Mouse (Mus musculus) liver, embryonic 14.5 days (tissue): ENCODE results near the gene C1ra. TPM values are rescaled to one million over a fixed set of nuclear protein-coding genes. Genes with fewer than 3 reads are reported as not detected.

Source experiments
- ATAC-seq: fragments of 200-750 bp; cut with Nextera tagmentation; 2 replicates; pipeline ENCODE4 v1.8.0; 2017; ENCODE audit warnings: moderate number of reproducible peaks, mild to moderate bottlenecking, moderate library complexity; ENCODE audit not compliant: insufficient read depth
- DNase-seq, 3 experiments: peaks; one replicate each; pipeline ENCODE4 v3.0.0-alpha.2; 2012 to 2013; ENCODE audit warnings: low read depth in 3 of 3, low spot score in 3 of 3
- H3K27ac ChIP-seq: fragments of 300-500 bp; sonication (generic); 2 replicates; pipeline ENCODE4 v1.5.1; 2014; ENCODE audit warnings: moderate library complexity, mild to moderate bottlenecking, control low read depth, inconsistent platforms
- H3K27me3 ChIP-seq: fragments of 300-500 bp; sonication (generic); 2 replicates; pipeline ENCODE4 v1.6.1; 2014; ENCODE audit warnings: mild to moderate bottlenecking, low read length, moderate library complexity; ENCODE audit not compliant: control insufficient read depth, insufficient read depth
- H3K36me3 ChIP-seq: fragments of 300-500 bp; sonication (generic); replicated peaks from 2 replicates; pipeline ENCODE4 v1.6.1; 2014; ENCODE audit warnings: low read depth; ENCODE audit not compliant: control insufficient read depth, insufficient read depth
- H3K4me1 ChIP-seq, 2 experiments: fragments of 200-500 bp in 1 of 2; fragments of 300-500 bp in 1 of 2; sonication (generic) in 1 of 2; replicated peaks; 2 replicates each; pipeline ENCODE4 v1.6.1; 2012 to 2014; ENCODE audit warnings: antibody characterized with exemption in 1 of 2, inconsistent platforms in 1 of 2, low read length in 1 of 2; ENCODE audit not compliant: control insufficient read depth in 2 of 2, insufficient read depth in 2 of 2
- H3K4me2 ChIP-seq: fragments of 300-500 bp; sonication (generic); 2 replicates; pipeline ENCODE4 v1.6.1; 2014; ENCODE audit warnings: low read depth, mild to moderate bottlenecking, control low read depth, moderate library complexity
- H3K4me3 ChIP-seq, 2 experiments: fragments of 200-500 bp in 1 of 2; fragments of 300-500 bp in 1 of 2; sonication (generic) in 1 of 2; 2 replicates each; pipeline ENCODE4 v1.5.1; 2012 to 2014; ENCODE audit warnings: low read depth in 2 of 2, low read length in 2 of 2, mild to moderate bottlenecking in 2 of 2, control low read depth in 1 of 2, inconsistent platforms in 1 of 2, moderate library complexity in 1 of 2; ENCODE audit not compliant: insufficient read depth in 1 of 2
- H3K9ac ChIP-seq: fragments of 300-500 bp; sonication (generic); replicated peaks from 2 replicates; pipeline ENCODE4 v1.6.1; 2014; ENCODE audit warnings: mild to moderate bottlenecking, control low read depth, moderate library complexity
- H3K9me3 ChIP-seq: fragments of 300-500 bp; sonication (generic); 2 replicates; pipeline ENCODE4 v1.6.1; 2016; ENCODE audit warnings: low read length, mixed read lengths; ENCODE audit not compliant: control insufficient read depth
- CTCF ChIP-seq: IDR thresholded peaks from 2 replicates; pipeline ENCODE4 v1.5.1; 2016; ENCODE audit warnings: antibody characterized with exemption, low read depth, control low read depth
- EP300 ChIP-seq: IDR thresholded peaks from 2 replicates; pipeline ENCODE4 v1.6.1; 2016; ENCODE audit warnings: antibody characterized with exemption, low read depth
- whole genome bisulfite sequencing: fragments of 180-500 bp; shearing (Covaris S2); extraction: QIAGEN DNeasy Blood & Tissue Kit; methylation state at CpG from one replicate; pipeline ENCODE4 v1.1.7; 2014; ENCODE audit not compliant: insufficient replicate concordance; 5-methylcytosine and 5-hydroxymethylcytosine counted together
- polyA plus RNA-seq, 2 experiments: library from polyadenylated mRNA; depleted of rRNA in 1 of 2; stranded (reverse) in 1 of 2; unstranded in 1 of 2; fragments of >200 nt; fragmentation: Nextera tagmentation in 1 of 2; extraction: Ambion mirVana in 1 of 2; gene quantifications; 2 replicates each; pipeline versions ENCODE4 v1.2.1 to v1.2.3; 2012 to 2014

Gene C1ra
- polyA plus RNA-seq, 2 experiments, result 7.8 to 8.6 TPM

DNA sequence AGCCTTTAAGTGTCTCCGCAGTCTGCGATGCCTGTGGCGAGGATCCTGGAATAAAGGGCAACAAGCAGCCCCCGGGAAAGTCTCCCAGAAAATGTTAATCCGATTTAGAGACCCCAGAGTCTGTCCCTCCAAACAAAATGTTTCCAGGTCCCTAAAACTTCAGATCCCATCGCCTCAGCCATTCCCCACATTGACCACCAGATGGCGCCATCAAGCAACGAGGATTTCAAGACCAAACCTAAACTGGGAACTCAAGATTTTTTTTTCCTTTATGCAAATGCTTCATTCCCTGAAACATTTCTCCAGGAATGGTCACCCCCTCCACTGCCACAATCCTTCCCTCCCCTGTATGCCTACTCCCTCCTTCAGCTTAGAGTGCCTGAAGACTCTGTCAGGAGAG lies 57.8 kb downstream of the C1ra start, which contains the start of gene C1rb:
Gene C1rb, plus strand, starts transcription at position 269 of the 400 bp plus-strand sequence.
- peak; percentile 12 to 42 (median 20) for DNase-seq
- H3K9ac ChIP-seq, result no peak within 1 kb of the TSS
- no peak for ATAC-seq
- no peaks in the 10 kb centered on the region for H3K4me1 ChIP-seq
- H3K27ac ChIP-seq, result no peak within 1 kb of the TSS
- H3K27me3 ChIP-seq, result no peaks in the 10 kb centered on the region
- 2% methylated on average over 8 of the region's 8 CpGs for WGBS
- TF ChIP-seq CTCF (peak; percentile 91), EP300 (no peak)
- no peak within 1 kb of the TSS for H3K4me2 ChIP-seq
- H3K4me3 ChIP-seq, result no peak within 1 kb of the TSS
- no peaks in the 10 kb centered on the region for H3K9me3 ChIP-seq
- H3K36me3 ChIP-seq, result no peaks in the 10 kb centered on the region

Other genes with a start within 250 kb of the C1ra start
- gene Cd163, start 207.7 kb upstream of the C1ra start, polyA plus RNA-seq (2012; rRNA removed), result 0.02 and 0.03 TPM in 2 replicates
- 0.04 and 0.06 TPM in 2 replicates for gene Cd163, start 207.7 kb upstream of the C1ra start, polyA plus RNA-seq (2014; fragmentation: Nextera tagmentation; extraction: Ambion mirVana)
- 9.1 and 12.5 TPM in 2 replicates for gene Pex5, start 97.3 kb upstream of the C1ra start, polyA plus RNA-seq (2012; rRNA removed)
- gene Pex5, start 97.3 kb upstream of the C1ra start, polyA plus RNA-seq (2014; fragmentation: Nextera tagmentation; extraction: Ambion mirVana), result 14.2 and 16.7 TPM in 2 replicates
- 2.5 and 3.0 TPM in 2 replicates for gene Clstn3, start 47.6 kb upstream of the C1ra start, polyA plus RNA-seq (2012; rRNA removed)
- 1.7 and 2.4 TPM in 2 replicates for gene Clstn3, start 47.6 kb upstream of the C1ra start, polyA plus RNA-seq (2014; fragmentation: Nextera tagmentation; extraction: Ambion mirVana)
- 3.8 and 3.9 TPM in 2 replicates for gene C1rl, start 19.3 kb upstream of the C1ra start, polyA plus RNA-seq (2012; rRNA removed)
- gene C1rl, start 19.3 kb upstream of the C1ra start, polyA plus RNA-seq (2014; fragmentation: Nextera tagmentation; extraction: Ambion mirVana), result 7.3 and 7.6 TPM in 2 replicates
- 36.1 and 40.9 TPM in 2 replicates for gene C1s1, start 30.0 kb downstream of the C1ra start, polyA plus RNA-seq (2012; rRNA removed)
- 23.9 and 26.4 TPM in 2 replicates for gene C1s1, start 30.0 kb downstream of the C1ra start, polyA plus RNA-seq (2014; fragmentation: Nextera tagmentation; extraction: Ambion mirVana)
- gene C1rb, start 57.9 kb downstream of the C1ra start, polyA plus RNA-seq (2012; rRNA removed), result not detected in 2 replicates
- gene C1rb, start 57.9 kb downstream of the C1ra start, polyA plus RNA-seq (2014; fragmentation: Nextera tagmentation; extraction: Ambion mirVana), result not detected in 2 replicates
- gene C1s2, start 123.7 kb downstream of the C1ra start, polyA plus RNA-seq (2012; rRNA removed), result 0.01 TPM in 1 of 2 replicates, not detected in the other
- not detected in 2 replicates for gene C1s2, start 123.7 kb downstream of the C1ra start, polyA plus RNA-seq (2014; fragmentation: Nextera tagmentation; extraction: Ambion mirVana)
- gene Lpcat3, start 150.6 kb downstream of the C1ra start, polyA plus RNA-seq (2012; rRNA removed), result 61.4 and 65.7 TPM in 2 replicates
- gene Lpcat3, start 150.6 kb downstream of the C1ra start, polyA plus RNA-seq (2014; fragmentation: Nextera tagmentation; extraction: Ambion mirVana), result 64.2 and 67.0 TPM in 2 replicates
- gene Emg1, start 199.8 kb downstream of the C1ra start, polyA plus RNA-seq (2012; rRNA removed), result 91.1 and 103 TPM in 2 replicates
- 147 and 162 TPM in 2 replicates for gene Emg1, start 199.8 kb downstream of the C1ra start, polyA plus RNA-seq (2014; fragmentation: Nextera tagmentation; extraction: Ambion mirVana)
- gene Phb2, start 199.9 kb downstream of the C1ra start, polyA plus RNA-seq (2012; rRNA removed), result 101 and 124 TPM in 2 replicates
- 210 and 240 TPM in 2 replicates for gene Phb2, start 199.9 kb downstream of the C1ra start, polyA plus RNA-seq (2014; fragmentation: Nextera tagmentation; extraction: Ambion mirVana)
- gene Ptpn6, start 226.3 kb downstream of the C1ra start, polyA plus RNA-seq (2012; rRNA removed), result 14.3 and 17.9 TPM in 2 replicates
- gene Ptpn6, start 226.3 kb downstream of the C1ra start, polyA plus RNA-seq (2014; fragmentation: Nextera tagmentation; extraction: Ambion mirVana), result 26.6 and 28.4 TPM in 2 replicates
- 27.9 and 50.2 TPM in 2 replicates for gene Grcc10, start 229.0 kb downstream of the C1ra start, polyA plus RNA-seq (2012; rRNA removed)
- gene Grcc10, start 229.0 kb downstream of the C1ra start, polyA plus RNA-seq (2014; fragmentation: Nextera tagmentation; extraction: Ambion mirVana), result 74.0 and 80.0 TPM in 2 replicates
- 0.37 TPM in 1 of 2 replicates, not detected in the other for gene Gm45234, start 243.6 kb downstream of the C1ra start, polyA plus RNA-seq (2012; rRNA removed)
- not detected in 2 replicates for gene Gm45234, start 243.6 kb downstream of the C1ra start, polyA plus RNA-seq (2014; fragmentation: Nextera tagmentation; extraction: Ambion mirVana)
- gene Atn1, start 244.1 kb downstream of the C1ra start, polyA plus RNA-seq (2012; rRNA removed), result 2.5 and 2.8 TPM in 2 replicates
- gene Atn1, start 244.1 kb downstream of the C1ra start, polyA plus RNA-seq (2014; fragmentation: Nextera tagmentation; extraction: Ambion mirVana), result 0.58 and 1.5 TPM in 2 replicates